ENCODE assay signal across 29 mouse cellular contexts in genomic region chr7:59265538-59265937, GRCm38 (mm10). TPM values are rescaled to one million over a fixed set of nuclear protein-coding genes. Genes with fewer than 3 reads are reported as not detected.
A peak's percentile ranks its signal among the peaks of the same experiment; 100 is the strongest.
DNase-seq lines count a peak whose midpoint lies in the region; ATAC-seq and TF ChIP-seq lines count a peak whose summit lies in the region.
"Had no signal": no experiment of that assay in that cellular context is flagged by ENCODE, and none has a peak within 500 bp of the region (broad histone marks: within the 10 kb centered on the region; RNA-seq: fewer than 3 reads in every experiment).

No protein-coding gene starts in this region.

- TF ChIP-seq CTCF in kidney, postnatal 0 days (IDR thresholded peaks at IDR 0.05; ENCODE audit: low read depth): no peak

- H3K27me3 ChIP-seq in kidney, postnatal 0 days (ENCODE audit: insufficient read depth, low read length): no peaks in the 10 kb centered on the region
- no peaks in the 10 kb centered on the region for H3K27me3 ChIP-seq in liver, embryonic 13.5 days
- H3K27me3 ChIP-seq: CH12.LX; embryonic facial prominence, embryonic 13.5 days; embryonic facial prominence, embryonic 15.5 days; forebrain, embryonic 12.5 days; Patski had no signal

- H3K9ac ChIP-seq in kidney, postnatal 0 days (ENCODE audit: low read depth, low read length): no peak overlapping the region
- H3K9ac ChIP-seq in liver, embryonic 13.5 days: no peak overlapping the region
- H3K9ac ChIP-seq: embryonic facial prominence, embryonic 13.5 days; embryonic facial prominence, embryonic 15.5 days; forebrain, embryonic 12.5 days had no signal

- H3K4me3 ChIP-seq in kidney, postnatal 0 days (replicated peaks; ENCODE audit: low read depth, low read length): no peak overlapping the region
- H3K4me3 ChIP-seq in liver, embryonic 13.5 days (replicated peaks): no peak overlapping the region
- H3K4me3 ChIP-seq: embryonic facial prominence, embryonic 13.5 days; embryonic facial prominence, embryonic 15.5 days; erythroblast, embryonic 14.5 days; forebrain, embryonic 10.5 days; forebrain, embryonic 12.5 days had no signal

- 38% methylated on average over 1 of the region's 1 CpGs for WGBS in kidney, postnatal 0 days
- WGBS in liver, embryonic 13.5 days (ENCODE audit: insufficient replicate concordance): 29% methylated on average over 1 of the region's 1 CpGs

- no peak for DNase-seq in kidney, postnatal 0 days (ENCODE audit: low spot score)
- DNase-seq in kidney, adult 11 months: no peak
- DNase-seq in liver, embryonic 13.5 days: no peak
- no peak for DNase-seq in liver
- no peak for DNase-seq in spleen, adult 12 weeks (ENCODE audit: low spot score)
- no peak for DNase-seq in adrenal gland, adult 2 months
- DNase-seq: adrenal gland, postnatal 10 days; adrenal gland, postnatal 25 days; B cell, adult 2 months; cerebellum, adult 11 months; cerebellum, adult 18-20 months; cerebellum, adult 8-10 months; cerebellum, adult 9-11 months; cerebellum, postnatal 14 days; cerebellum, postnatal 36 days; embryo, embryonic 11 days had no signal

- 0 out of 2 replicates have a peak, but pooled peaks have one; percentile 49 for ATAC-seq in kidney, postnatal 0 days (replicated peaks; ENCODE audit: low FRiP score, low read depth)
- peak; percentile 45; the same call in 1 of the 2 replicates for ATAC-seq in liver, embryonic 13.5 days (ENCODE audit: low read depth)
- peak; percentile 74 for ATAC-seq in megakaryocyte progenitor cell, adult 5-6 weeks (replicated peaks; ENCODE audit: poor library complexity)
- ATAC-seq: activated CD4-positive, CD25-positive, alpha-beta regulatory T cell, adult 4 months; CD4-positive, CD25-positive, alpha-beta regulatory T cell, adult 4 months; forebrain, embryonic 14.5 days; forebrain, embryonic 16.5 days; Patski had no signal

- H3K9me3 ChIP-seq in kidney, postnatal 0 days (replicated peaks; ENCODE audit: low read length): no peaks in the 10 kb centered on the region
- H3K9me3 ChIP-seq in liver, embryonic 13.5 days (replicated peaks): no peaks in the 10 kb centered on the region
- H3K9me3 ChIP-seq: embryonic facial prominence, embryonic 13.5 days; embryonic facial prominence, embryonic 15.5 days; forebrain, embryonic 10.5 days; forebrain, embryonic 12.5 days; G1E had no signal

- no peak overlapping the region for H3K27ac ChIP-seq in kidney, postnatal 0 days
- H3K27ac ChIP-seq in liver, embryonic 13.5 days: no peak overlapping the region
- H3K27ac ChIP-seq: embryonic facial prominence, embryonic 13.5 days; embryonic facial prominence, embryonic 15.5 days; forebrain, embryonic 10.5 days; forebrain, embryonic 12.5 days had no signal

- H3K4me2 ChIP-seq in kidney, postnatal 0 days (ENCODE audit: low read length): no peak overlapping the region
- H3K4me2 ChIP-seq in liver, embryonic 13.5 days: no peak overlapping the region
- H3K4me2 ChIP-seq: embryonic facial prominence, embryonic 13.5 days; embryonic facial prominence, embryonic 15.5 days; forebrain, embryonic 12.5 days had no signal

- H3K36me3 ChIP-seq in kidney, postnatal 0 days (ENCODE audit: insufficient read depth, low read length): no peaks in the 10 kb centered on the region
- H3K36me3 ChIP-seq in liver, embryonic 13.5 days: peaks cover 10% of the 10 kb centered on the region
- H3K36me3 ChIP-seq: embryonic facial prominence, embryonic 15.5 days; forebrain, embryonic 12.5 days had no signal

- H3K4me1 ChIP-seq in kidney, postnatal 0 days (replicated peaks; ENCODE audit: insufficient read depth, low read length): no peaks in the 10 kb centered on the region
- peaks cover 8% of the 10 kb centered on the region for H3K4me1 ChIP-seq in liver, embryonic 13.5 days (replicated peaks)
- H3K4me1 ChIP-seq: embryonic facial prominence, embryonic 13.5 days; embryonic facial prominence, embryonic 15.5 days; forebrain, embryonic 10.5 days; forebrain, embryonic 12.5 days had no signal

RNA-seq across cellular contexts. Expression of gene Ube3a, which starts 37.0 kb away (rescaled TPM):
- polyA plus RNA-seq in kidney, postnatal 0 days (2015; fragmentation: Nextera tagmentation; extraction: Ambion mirVana): 127 and 132 TPM in 2 replicates
- 70.9 and 83.7 TPM in 2 replicates for polyA plus RNA-seq in liver, embryonic 13.5 days (2015; fragmentation: Nextera tagmentation; extraction: Ambion mirVana)
- total RNA-seq in megakaryocyte progenitor cell, adult 5-6 weeks (2015): 68.9 and 70.1 TPM in 2 replicates
- 71.3 and 92.9 TPM in 2 replicates for total RNA-seq in megakaryocyte progenitor cell, adult 5-6 weeks (2017)
- 100 to 1,000 TPM; 132 to 157 TPM for total RNA-seq in adrenal gland, adult 2 months (2021)
- polyA plus RNA-seq in adrenal gland, adult 2 months (2012; rRNA removed): 568 and 630 TPM in 2 replicates
